8 mouse cellular contexts compared by ENCODE assay signal in the genomic region with DNA sequence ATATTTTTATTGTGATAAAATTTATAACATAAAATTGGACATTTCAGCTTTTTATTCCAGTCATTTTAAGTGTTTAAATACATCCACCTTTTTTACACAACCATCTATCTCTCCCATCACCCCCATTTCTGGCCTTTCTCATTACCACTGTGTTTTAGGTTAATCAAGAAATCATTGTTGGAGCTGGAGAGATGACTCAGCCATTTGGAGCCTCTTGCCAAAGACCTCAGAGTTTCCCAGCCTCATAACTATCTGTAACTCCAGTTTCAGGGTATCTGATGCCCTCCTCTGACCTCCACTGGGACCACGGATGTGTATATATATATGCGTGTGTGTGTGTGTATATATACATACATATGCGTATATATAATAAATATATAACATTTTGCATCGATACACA. TPM values are rescaled to one million over a fixed set of nuclear protein-coding genes. Genes with fewer than 3 reads are reported as not detected.
A peak's percentile ranks its signal among the peaks of the same experiment; 100 is the strongest.
DNase-seq lines count a peak whose midpoint lies in the region; ATAC-seq lines count a peak whose summit lies in the region.

No protein-coding gene starts in this region.

- peak; percentile 13 to 26 for DNase-seq in cerebellum, adult 18-20 months
- peak; percentile 59 for DNase-seq in A20 (ENCODE audit: low read depth, low spot score)
- no peak for DNase-seq in embryonic facial prominence, embryonic 10.5 days (ENCODE audit: low spot score)
- DNase-seq in midbrain, embryonic 14.5 days: peak; percentile 33
- no peak for DNase-seq in testis, postnatal 10 days (ENCODE audit: low spot score)
- DNase-seq in frontal cortex, postnatal 14 days (ENCODE audit: low spot score in 2 of 2): no peak

- no peaks in the 10 kb centered on the region for H3K9me3 ChIP-seq in embryonic facial prominence, embryonic 10.5 days
- H3K9me3 ChIP-seq in hindbrain, embryonic 15.5 days: no peaks in the 10 kb centered on the region
- no peaks in the 10 kb centered on the region for H3K9me3 ChIP-seq in midbrain, embryonic 14.5 days (ENCODE audit: control insufficient read depth, low read length)

- no peaks in the 10 kb centered on the region for H3K27me3 ChIP-seq in embryonic facial prominence, embryonic 10.5 days (replicated peaks; ENCODE audit: low read depth, poor library complexity, severe bottlenecking)
- H3K27me3 ChIP-seq in hindbrain, embryonic 15.5 days: no peaks in the 10 kb centered on the region
- H3K27me3 ChIP-seq in midbrain, embryonic 14.5 days (ENCODE audit: control insufficient read depth, insufficient read depth, low read length): no peaks in the 10 kb centered on the region

- H3K4me3 ChIP-seq in embryonic facial prominence, embryonic 10.5 days: peak overlapping the region; percentile 74
- peak overlapping the region; percentile 65 for H3K4me3 ChIP-seq in hindbrain, embryonic 15.5 days
- peak overlapping the region; percentile 62 for H3K4me3 ChIP-seq in midbrain, embryonic 14.5 days (replicated peaks; ENCODE audit: low read depth, low read length)

- peaks cover 11% of the 10 kb centered on the region for H3K4me1 ChIP-seq in embryonic facial prominence, embryonic 10.5 days
- H3K4me1 ChIP-seq in hindbrain, embryonic 15.5 days (replicated peaks): peaks cover 14% of the 10 kb centered on the region
- H3K4me1 ChIP-seq in midbrain, embryonic 14.5 days (ENCODE audit: control insufficient read depth, insufficient read depth, low read length): peaks cover 11% of the 10 kb centered on the region

- peak overlapping the region; percentile 82; the same call in 1 of the 2 replicates for H3K27ac ChIP-seq in embryonic facial prominence, embryonic 10.5 days (replicated peaks)
- 0 out of 2 replicates have a peak overlapping the region, but pooled peaks have one; percentile 59 for H3K27ac ChIP-seq in hindbrain, embryonic 15.5 days (replicated peaks)
- peak overlapping the region; percentile 45; the same call in 1 of the 2 replicates for H3K27ac ChIP-seq in midbrain, embryonic 14.5 days (replicated peaks; ENCODE audit: low read depth, low read length)

- 52% methylated on average over 4 of the region's 4 CpGs for WGBS in embryonic facial prominence, embryonic 10.5 days
- 60% methylated on average over 4 of the region's 4 CpGs for WGBS in hindbrain, embryonic 15.5 days
- 56% methylated on average over 4 of the region's 4 CpGs for WGBS in midbrain, embryonic 14.5 days

- peaks cover 14% of the 10 kb centered on the region for H3K36me3 ChIP-seq in embryonic facial prominence, embryonic 10.5 days (replicated peaks)
- H3K36me3 ChIP-seq in hindbrain, embryonic 15.5 days: no peaks in the 10 kb centered on the region
- H3K36me3 ChIP-seq in midbrain, embryonic 14.5 days (ENCODE audit: control insufficient read depth, insufficient read depth, low read length): no peaks in the 10 kb centered on the region

- no peak for ATAC-seq in cerebellum, adult (ENCODE audit: insufficient number of reproducible peaks, low FRiP score, low TSS enrichment)
- ATAC-seq in hindbrain, embryonic 15.5 days (ENCODE audit: low FRiP score, low read depth): no peak
- no peak for ATAC-seq in midbrain, embryonic 14.5 days (ENCODE audit: low FRiP score, low TSS enrichment)

- H3K9ac ChIP-seq in hindbrain, embryonic 15.5 days: no peak overlapping the region
- H3K9ac ChIP-seq in midbrain, embryonic 14.5 days (replicated peaks; ENCODE audit: low read length): peak overlapping the region; percentile 50; the same call in 1 of the 2 replicates

- H3K4me2 ChIP-seq in hindbrain, embryonic 15.5 days: peak overlapping the region; percentile 78
- H3K4me2 ChIP-seq in midbrain, embryonic 14.5 days (ENCODE audit: low read length): peak overlapping the region; percentile 58

RNA-seq across cellular contexts. Expression of a gene that starts 0.8 kb away (rescaled TPM):
- polyA plus RNA-seq in embryonic facial prominence, embryonic 10.5 days (2016; fragmentation: Nextera tagmentation; extraction: Ambion mirVana): 30.0 and 30.7 TPM in 2 replicates
- polyA plus RNA-seq in hindbrain, embryonic 15.5 days (2015; fragmentation: Nextera tagmentation; extraction: Ambion mirVana): 6.4 and 6.9 TPM in 2 replicates
- polyA plus RNA-seq in midbrain, embryonic 14.5 days (2014; fragmentation: Nextera tagmentation; extraction: Ambion mirVana): 6.8 and 8.6 TPM in 2 replicates

Comparison
In these comparisons a context has a peak if more than half of its experiments do, and no peak if none do; other contexts are left out.
1. DNase-seq: peak in cerebellum, adult 18-20 months (2 of 2), A20 (single experiment) and midbrain, embryonic 14.5 days (single experiment); none in embryonic facial prominence, embryonic 10.5 days (single experiment), testis, postnatal 10 days (single experiment) and frontal cortex, postnatal 14 days (0 of 2).
2. Peak in every context shown above with its lines, with median percentiles within 50 percentile points of each other: H3K27ac ChIP-seq and H3K4me3 ChIP-seq.